Mouse (Mus musculus) heart, adult 2 months (tissue): Measurements from ENCODE around the gene Otud7b.

Experiments
- CTCF ChIP-seq: fragments of 200-600 bp; IDR thresholded peaks from 2 replicates; pipeline ENCODE4 v1.8.1; 2022; ENCODE audit warnings: antibody characterized with exemption, mild to moderate bottlenecking, moderate library complexity
- EP300 ChIP-seq: fragments of 200-500 bp; IDR thresholded peaks from 2 replicates; pipeline ENCODE4 v1.6.1; 2011; ENCODE audit warnings: low read depth, low read length, control low read depth; ENCODE audit not compliant: insufficient read depth
- POLR2A ChIP-seq: fragments of 200-500 bp; IDR thresholded peaks from 2 replicates; pipeline ENCODE4 v1.6.1; 2011; ENCODE audit warnings: mild to moderate bottlenecking, low read depth, low read length, control low read depth; ENCODE audit not compliant: insufficient read depth

- TF ChIP-seq POLR2A: no peak
- no peak for TF ChIP-seq CTCF
- TF ChIP-seq EP300: no peak
Observed at GRCm38 (mm10) chr3:96196437-96197128, 92.3 kb downstream of the Otud7b start.
